Comparison of ENCODE assay signal across 19 mouse cellular contexts in the genomic region with DNA sequence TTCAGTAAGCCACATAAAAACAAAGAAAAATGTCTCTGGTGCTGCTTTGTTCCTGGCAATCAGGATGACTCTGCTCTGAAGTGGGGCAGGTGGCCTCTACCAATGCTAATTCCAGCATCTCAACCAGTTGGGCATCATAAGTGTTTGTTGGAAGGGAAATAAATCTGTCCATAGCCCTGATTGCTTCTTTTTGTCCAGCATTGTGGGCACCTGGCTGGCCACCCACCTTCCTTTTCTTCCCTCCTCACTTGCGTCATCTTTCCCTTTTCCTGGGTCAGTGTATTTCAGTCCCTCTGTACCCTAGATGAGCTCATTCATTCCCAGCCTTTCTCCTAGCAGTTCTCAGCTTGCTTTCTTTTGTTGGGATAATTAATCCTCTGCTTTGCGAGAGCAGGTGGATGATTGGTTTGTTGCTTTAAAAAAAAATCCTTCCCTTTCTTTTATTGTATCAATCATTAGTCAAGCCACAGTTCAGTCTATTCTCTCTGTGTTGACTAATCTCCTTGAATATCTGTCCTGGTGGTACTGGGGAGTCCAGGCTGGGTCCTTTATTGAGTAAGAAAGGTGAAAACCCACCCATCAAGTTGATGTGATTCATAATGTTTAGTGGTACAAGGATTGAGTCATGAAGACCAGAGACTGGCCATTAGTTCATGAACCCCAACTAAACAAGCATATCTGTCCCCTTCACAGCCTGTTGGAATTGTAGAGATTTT.
DNase-seq lines count a peak whose midpoint lies in the region; ATAC-seq and TF ChIP-seq lines count a peak whose summit lies in the region.
"Had no signal": no experiment of that assay in that cellular context is flagged by ENCODE, and none has a peak within 500 bp of the region (broad histone marks: within the 10 kb centered on the region; RNA-seq: fewer than 3 reads in every experiment).

No protein-coding gene starts in this region.

- H3K4me1 ChIP-seq in midbrain, embryonic 12.5 days: peaks cover 11% of the 10 kb centered on the region; the same call in 1 of the 2 replicates
- no peaks in the 10 kb centered on the region for H3K4me1 ChIP-seq in midbrain, postnatal 0 days (ENCODE audit: insufficient read depth, low read length)
- H3K4me1 ChIP-seq in forebrain, embryonic 16.5 days (replicated peaks; ENCODE audit: control insufficient read depth, insufficient read depth, low read length): no peaks in the 10 kb centered on the region
- H3K4me1 ChIP-seq: liver, embryonic 15.5 days; neural tube, embryonic 12.5 days had no signal

- no peaks in the 10 kb centered on the region for H3K36me3 ChIP-seq in midbrain, embryonic 12.5 days
- no peaks in the 10 kb centered on the region for H3K36me3 ChIP-seq in midbrain, postnatal 0 days (ENCODE audit: insufficient read depth, low read length)
- H3K36me3 ChIP-seq in forebrain, embryonic 16.5 days (ENCODE audit: control insufficient read depth, insufficient read depth): no peaks in the 10 kb centered on the region
- H3K36me3 ChIP-seq: liver, embryonic 15.5 days; neural tube, embryonic 12.5 days had no signal

- no peak overlapping the region for H3K9ac ChIP-seq in midbrain, embryonic 12.5 days (replicated peaks)
- no peak overlapping the region for H3K9ac ChIP-seq in midbrain, postnatal 0 days (replicated peaks; ENCODE audit: low read length, poor library complexity, severe bottlenecking)
- H3K9ac ChIP-seq in forebrain, embryonic 16.5 days (replicated peaks; ENCODE audit: low read depth, low read length): no peak overlapping the region
- H3K9ac ChIP-seq: liver, embryonic 15.5 days; neural tube, embryonic 12.5 days had no signal

- no peaks in the 10 kb centered on the region for H3K27me3 ChIP-seq in midbrain, embryonic 12.5 days
- H3K27me3 ChIP-seq in midbrain, postnatal 0 days (ENCODE audit: insufficient read depth, low read length): no peaks in the 10 kb centered on the region
- no peaks in the 10 kb centered on the region for H3K27me3 ChIP-seq in forebrain, embryonic 16.5 days (replicated peaks; ENCODE audit: control insufficient read depth, insufficient read depth, low read length)
- H3K27me3 ChIP-seq: liver, embryonic 15.5 days; neural tube, embryonic 12.5 days had no signal

- 9% methylated on average over 2 of the region's 2 CpGs for WGBS in midbrain, embryonic 12.5 days
- 22% methylated on average over 2 of the region's 2 CpGs for WGBS in midbrain, postnatal 0 days
- 6% methylated on average over 2 of the region's 2 CpGs for WGBS in forebrain, embryonic 16.5 days

- no peak for DNase-seq in midbrain, postnatal 0 days (ENCODE audit: low spot score)
- DNase-seq in embryo, embryonic 10 days (ENCODE audit: low spot score): peak; percentile 9
- peak; percentile 4 for DNase-seq in embryo, embryonic 9.5 days (ENCODE audit: extremely low spot score)
- no peak for DNase-seq in gastrocnemius, adult 2 months
- DNase-seq in spleen, adult 18-20 months: no peak
- DNase-seq: adrenal gland, postnatal 10 days; cerebellum, adult 11 months; cerebellum, postnatal 10 days; gastrocnemius, postnatal 14 days; heart, adult 2 months; heart, postnatal 36 days; kidney, postnatal 10 days; thymus, postnatal 25 days had no signal

- no peak overlapping the region for H3K27ac ChIP-seq in midbrain, embryonic 12.5 days (replicated peaks)
- no peak overlapping the region for H3K27ac ChIP-seq in midbrain, postnatal 0 days (ENCODE audit: low read depth, low read length)
- H3K27ac ChIP-seq in forebrain, embryonic 16.5 days (ENCODE audit: low read length): no peak overlapping the region
- no peak overlapping the region for H3K27ac ChIP-seq in gastrocnemius, adult 2 months
- H3K27ac ChIP-seq: heart, adult 2 months; hindbrain, postnatal 0 days; liver, embryonic 15.5 days; neural tube, embryonic 12.5 days had no signal

- intact Hi-C loops in gastrocnemius, adult 2 months (cut with DNase I): no loop called here

- H3K9me3 ChIP-seq in midbrain, embryonic 12.5 days: no peaks in the 10 kb centered on the region
- no peaks in the 10 kb centered on the region for H3K9me3 ChIP-seq in midbrain, postnatal 0 days (ENCODE audit: low read length)
- no peaks in the 10 kb centered on the region for H3K9me3 ChIP-seq in forebrain, embryonic 16.5 days (ENCODE audit: control insufficient read depth, low read length)
- H3K9me3 ChIP-seq: liver, embryonic 15.5 days; neural tube, embryonic 12.5 days had no signal

- no peak overlapping the region for H3K4me2 ChIP-seq in midbrain, embryonic 12.5 days (replicated peaks)
- no peak overlapping the region for H3K4me2 ChIP-seq in midbrain, postnatal 0 days (ENCODE audit: low read depth, low read length, poor library complexity, severe bottlenecking)
- H3K4me2 ChIP-seq in forebrain, embryonic 16.5 days (ENCODE audit: low read length): no peak overlapping the region
- H3K4me2 ChIP-seq: liver, embryonic 15.5 days; neural tube, embryonic 12.5 days had no signal

- no peak overlapping the region for H3K4me3 ChIP-seq in midbrain, embryonic 12.5 days
- no peak overlapping the region for H3K4me3 ChIP-seq in midbrain, postnatal 0 days (ENCODE audit: low read depth, low read length)
- no peak overlapping the region for H3K4me3 ChIP-seq in forebrain, embryonic 16.5 days (replicated peaks; ENCODE audit: low read length)
- H3K4me3 ChIP-seq in gastrocnemius, adult 2 months: no peak overlapping the region
- H3K4me3 ChIP-seq: heart, adult 2 months; liver, embryonic 15.5 days; neural tube, embryonic 12.5 days had no signal

- peak; percentile 89 for ATAC-seq in midbrain, embryonic 12.5 days (ENCODE audit: low FRiP score, low read depth)
- no peak for ATAC-seq in midbrain, postnatal 0 days (ENCODE audit: low FRiP score)
- peak; percentile 65 for ATAC-seq in forebrain, embryonic 16.5 days
- ATAC-seq: hindbrain, postnatal 0 days; intestine, postnatal 0 days had no signal

- TF ChIP-seq CTCF in midbrain, postnatal 0 days (IDR thresholded peaks at IDR 0.05): no peak
- no peak for TF ChIP-seq CTCF in gastrocnemius, adult 2 months (IDR thresholded peaks at IDR 0.05)

Comparison
In these comparisons a context has a peak if more than half of its experiments do, and no peak if none do; other contexts are left out.
1. DNase-seq: peak in embryo, embryonic 10 days (single experiment) and embryo, embryonic 9.5 days (single experiment); none in midbrain, postnatal 0 days (single experiment), gastrocnemius, adult 2 months (single experiment) and spleen, adult 18-20 months (0 of 2).